Mouse (Mus musculus): ENCODE results near the gene Tcte2.

DNA sequence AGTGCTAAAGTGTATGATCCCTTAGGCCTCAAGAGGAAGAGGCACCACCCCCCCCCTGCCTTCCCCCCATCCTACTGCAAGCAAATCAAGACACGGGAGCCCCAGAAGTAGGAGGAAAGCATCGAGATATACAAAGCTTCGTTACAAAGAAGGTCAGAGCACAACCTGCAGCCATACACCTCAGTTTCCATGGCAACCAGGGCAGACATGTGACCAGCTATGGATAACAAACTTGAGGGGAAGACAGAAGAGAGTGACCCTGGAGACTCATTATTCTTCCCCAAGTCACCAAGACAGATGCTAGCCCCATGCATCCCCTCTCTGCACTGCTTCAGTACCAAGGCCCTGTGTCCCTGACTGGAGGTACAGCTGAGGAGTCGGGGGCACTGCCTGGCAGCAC is 74.5 kb downstream of the Tcte2 start:
- TF ChIP-seq CTCF (IDR thresholded peaks at IDR 0.05; ENCODE audit: borderline replicate concordance, insufficient read depth, low read length) (no peak), POLR2A (IDR thresholded peaks at IDR 0.05; ENCODE audit: low read depth, low read length) (no peak)

Measured in embryonic fibroblast, embryonic 13.5 days (primary cell).